Mouse (Mus musculus): ENCODE results near the gene Acbd7.

Acbd7 gene

GRCm38 (mm10) chr2:3335611-3336301 is at the start of gene Acbd7:
Gene Acbd7, plus strand, starts transcription at chr2:3336168.
- peak; percentile 77 to 78 for DNase-seq

- DNase-seq, result no peak
These were observed 49.7 kb upstream of the Acbd7 start for GRCm38 (mm10) chr2:3286243-3286642.

GRCm38 (mm10) chr2:3289581-3289980 is 46.4 kb upstream of the Acbd7 start:
- no peak for DNase-seq

DNA sequence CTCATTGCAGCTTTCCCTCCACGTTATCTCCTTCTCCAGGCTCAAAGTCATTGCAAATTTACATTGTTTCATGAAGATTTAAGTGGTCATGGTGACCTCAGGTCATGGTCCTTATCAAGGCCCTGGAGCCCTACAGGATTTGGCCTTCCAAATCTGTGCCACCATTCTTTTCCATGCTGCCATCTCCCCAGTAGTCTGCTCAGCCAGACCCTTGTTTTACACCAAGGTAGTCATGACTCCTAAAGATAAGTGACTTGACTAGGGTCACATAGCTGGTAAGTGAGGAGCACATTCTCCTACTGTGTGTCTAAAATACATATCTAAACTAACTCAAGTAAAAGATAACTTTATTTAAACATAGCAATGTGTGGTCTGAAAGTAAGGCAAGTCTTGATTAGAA is 43.8 kb upstream of the Acbd7 start:
- DNase-seq, result no peak

GRCm38 (mm10) chr2:3295826-3296225 is 40.1 kb upstream of the Acbd7 start:
- DNase-seq, result no peak

DNA sequence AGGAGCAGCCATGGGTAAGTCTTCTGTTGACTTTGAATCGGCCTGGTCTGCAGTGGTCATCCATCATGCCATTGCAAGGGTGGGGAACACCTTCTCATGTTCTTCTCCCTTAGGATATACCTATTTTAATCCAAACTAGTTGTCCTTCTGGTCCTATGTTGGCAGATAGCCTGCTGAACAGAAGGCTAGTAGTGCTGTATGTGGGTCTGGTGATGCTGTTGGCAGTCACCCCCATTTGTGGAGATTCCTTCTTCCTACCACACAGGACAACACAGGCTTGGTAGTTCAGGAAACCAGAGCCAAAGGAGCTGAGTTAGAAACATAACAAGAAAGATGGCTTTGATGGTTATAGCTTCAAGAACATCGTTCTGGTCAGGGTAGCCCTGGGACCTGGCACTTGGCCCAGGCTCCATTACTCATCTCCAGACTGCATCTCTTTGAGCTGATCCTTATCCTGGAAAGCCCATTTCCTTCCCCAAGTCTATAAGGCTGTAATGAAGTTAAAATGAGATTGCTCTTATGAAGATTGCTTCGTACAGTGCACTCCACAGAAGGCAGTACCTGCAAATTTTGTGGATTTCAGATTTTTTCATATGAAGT is 30.4 kb upstream of the Acbd7 start:
- DNase-seq, result peak; percentile 43 to 72

DNA sequence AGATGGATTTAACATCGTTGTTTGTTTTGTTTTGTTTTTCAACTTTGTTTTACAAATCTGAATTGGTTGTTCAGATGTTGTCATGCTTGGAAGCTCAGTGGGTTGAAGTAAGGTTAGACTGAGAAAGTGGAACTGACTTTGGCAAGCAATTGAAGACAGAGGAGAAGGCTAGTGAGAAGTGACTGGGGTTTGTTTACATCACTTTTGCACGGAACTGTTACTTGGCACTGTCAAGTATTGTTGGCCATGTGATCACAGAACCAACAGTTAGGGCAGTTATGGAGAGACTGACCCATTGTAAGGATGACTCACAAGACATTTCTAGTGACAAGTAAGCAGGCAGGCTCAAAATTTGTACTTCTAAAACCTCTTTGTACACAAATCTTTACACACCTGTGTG is 12.8 kb upstream of the Acbd7 start:
- DNase-seq, result no peak

DNA sequence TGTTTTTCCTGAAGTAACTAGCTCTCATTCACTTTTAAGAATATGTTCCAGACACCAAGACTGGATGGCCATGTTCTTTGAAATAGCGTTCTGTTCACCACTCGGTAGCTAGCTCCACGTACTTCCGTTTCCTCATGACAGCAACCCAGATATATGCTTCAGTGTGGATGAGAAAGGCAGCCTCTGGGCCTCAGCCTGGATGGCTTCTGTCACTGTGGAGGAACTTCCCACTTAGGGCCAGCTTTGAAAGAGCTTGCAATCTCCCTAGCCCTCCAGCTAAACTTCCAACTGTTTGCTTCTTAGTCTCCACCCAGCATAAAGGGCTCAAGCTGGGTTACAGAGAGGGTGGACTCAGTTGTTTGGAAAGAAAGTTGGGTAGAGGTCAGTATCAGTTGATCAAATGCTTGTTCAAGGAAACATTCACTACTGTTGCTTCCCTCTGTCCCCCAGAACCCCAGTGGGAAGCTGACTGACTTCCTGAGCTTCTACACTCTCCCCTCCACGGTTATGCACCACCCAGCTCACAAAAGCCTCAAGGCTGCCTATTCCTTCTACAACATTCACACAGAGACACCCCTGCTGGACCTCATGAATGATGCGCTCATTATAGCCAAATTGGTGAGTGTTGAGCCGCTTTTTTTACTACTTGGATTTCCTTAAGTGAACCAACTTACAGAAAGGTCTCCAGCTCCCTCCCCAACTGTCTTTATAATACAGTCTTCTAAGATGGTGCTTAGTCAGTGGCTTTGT is 11.4 kb upstream of the Acbd7 start:
- DNase-seq, result no peak

- DNase-seq, result no peak
These were observed 9.4 kb upstream of the Acbd7 start for GRCm38 (mm10) chr2:3326547-3326946.

GRCm38 (mm10) chr2:3327351-3327750 is 8.6 kb upstream of the Acbd7 start:
- peak; percentile 64 to 82 for DNase-seq

DNA sequence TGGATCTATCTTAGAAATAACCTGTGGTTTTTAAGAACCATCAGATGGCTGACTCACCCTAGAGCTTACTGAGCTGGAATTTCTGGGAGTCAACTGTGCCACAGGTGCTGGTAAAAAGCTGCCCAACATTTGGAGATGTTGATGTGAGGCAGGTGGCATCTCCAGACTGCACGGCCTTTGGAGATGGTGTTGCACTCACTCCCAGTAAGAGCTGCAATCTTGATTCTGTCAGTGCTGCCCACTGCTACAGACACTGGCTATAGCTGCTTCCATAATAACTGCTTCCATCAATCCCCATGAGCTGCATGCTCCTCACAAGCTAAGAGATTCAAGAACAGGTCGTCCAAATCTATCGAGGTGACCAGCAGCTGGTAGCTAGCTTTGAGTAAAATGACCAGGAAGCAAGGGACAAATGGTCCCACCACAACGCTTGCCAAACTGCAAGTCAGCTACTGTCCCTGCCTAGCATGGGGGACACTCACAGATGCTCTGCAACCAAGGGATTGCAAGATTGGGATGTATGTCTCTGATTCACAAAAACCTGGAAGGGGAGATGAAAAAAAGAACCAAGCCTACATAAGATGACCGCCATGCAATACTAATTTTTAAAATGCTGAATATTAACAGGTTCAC is 4.8 kb upstream of the Acbd7 start:
- DNase-seq, result no peak

DNA sequence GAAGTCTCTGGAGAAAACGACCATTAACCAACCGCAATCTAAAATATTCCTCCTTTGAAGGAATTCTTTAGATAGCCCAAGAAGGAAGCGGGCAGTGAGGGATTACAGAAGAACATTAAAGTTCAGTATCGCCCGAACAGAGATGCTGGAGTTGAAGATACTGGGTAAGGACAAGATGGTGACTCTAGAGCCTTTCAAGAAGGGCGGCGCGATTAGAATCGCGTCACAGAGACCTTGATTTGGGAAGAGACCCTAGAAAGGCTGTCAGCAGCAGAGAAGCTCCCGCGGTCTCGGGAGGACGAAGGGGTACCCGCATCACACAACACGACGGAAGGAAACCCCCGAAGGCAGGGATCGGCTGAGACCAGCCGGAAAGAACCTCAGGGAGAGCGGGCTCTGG is 3.9 kb upstream of the Acbd7 start:
- DNase-seq, result no peak

DNA sequence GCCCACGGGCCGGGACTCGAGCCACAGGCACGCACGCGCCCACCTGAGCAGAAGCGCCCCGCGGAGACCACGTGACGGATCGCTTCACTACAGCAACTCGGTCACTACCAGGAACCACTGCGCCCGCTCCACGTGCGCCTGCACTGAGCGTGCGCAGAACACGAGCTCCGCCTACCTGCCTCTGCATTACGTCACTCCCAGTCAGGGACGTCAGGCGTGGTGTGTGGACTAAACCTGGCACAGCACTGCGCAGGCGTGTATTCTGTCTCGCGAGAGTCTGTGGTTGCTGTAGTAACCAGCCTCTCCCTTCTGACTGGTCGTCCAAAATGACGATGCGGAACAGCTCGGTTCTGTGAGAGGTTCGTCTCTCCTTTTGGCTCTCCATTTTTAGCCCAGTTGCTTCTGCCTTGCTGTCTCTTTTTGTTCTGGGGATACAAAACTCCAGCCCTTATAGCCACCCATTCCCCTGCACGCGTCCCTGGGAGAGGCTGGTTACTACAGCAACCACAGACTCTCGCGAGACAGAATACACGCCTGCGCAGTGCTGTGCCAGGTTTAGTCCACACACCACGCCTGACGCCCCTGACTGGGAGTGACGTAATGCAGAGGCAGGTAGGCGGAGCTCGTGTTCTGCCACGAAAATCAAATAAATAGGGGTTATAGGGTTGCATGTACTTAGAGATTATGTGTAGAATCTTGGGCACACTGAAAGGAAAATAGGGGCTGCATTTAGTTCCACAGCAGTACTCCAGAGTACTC is 3.3 kb upstream of the Acbd7 start, which contains the start of gene Rpp38:
TSS of gene Rpp38 (minus strand) at position 160 of the 759 bp plus-strand sequence.
- peak; percentile 98 to 99 for DNase-seq

DNA sequence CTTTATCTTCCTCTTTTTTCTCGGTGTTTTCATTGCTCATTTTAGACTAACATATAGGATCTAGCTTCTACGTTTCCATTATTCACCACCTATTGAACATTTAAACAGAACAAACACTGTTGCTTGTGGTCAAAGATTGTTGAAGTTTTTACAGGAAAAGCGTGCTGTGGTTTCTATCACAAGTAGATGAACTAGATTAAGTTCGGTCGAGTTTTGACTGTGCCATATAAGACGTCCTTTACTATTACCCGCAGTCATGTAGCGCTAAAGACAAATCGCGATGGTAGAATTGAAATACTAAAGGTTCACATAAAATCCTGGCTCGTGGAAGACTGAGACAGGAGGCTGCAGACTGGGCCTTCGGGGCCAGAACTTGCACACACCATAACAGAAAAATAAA is 2.2 kb upstream of the Acbd7 start:
- DNase-seq, result no peak

DNA sequence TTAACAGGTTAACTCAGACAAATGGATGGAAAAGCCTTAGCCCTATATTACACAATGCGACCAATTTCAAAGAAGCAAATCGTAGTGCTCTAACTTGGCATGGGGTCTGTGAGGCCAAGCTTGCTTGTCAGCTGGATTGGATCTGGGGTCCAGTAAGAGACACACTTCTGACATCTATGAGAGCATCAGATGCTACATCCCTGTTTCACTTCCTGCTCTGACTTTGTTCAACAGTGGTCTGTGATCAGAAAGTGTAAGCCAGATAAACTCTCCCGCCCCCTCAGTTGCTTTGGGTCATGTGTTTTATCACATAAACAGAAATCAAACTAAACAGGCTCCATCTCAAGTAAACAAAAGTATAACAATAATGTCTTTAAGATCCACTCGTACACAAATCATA is 12.5 kb downstream of the Acbd7 start:
- DNase-seq, result no peak

GRCm38 (mm10) chr2:3348919-3349318 is 13.0 kb downstream of the Acbd7 start:
- DNase-seq, result peak; percentile 13 to 14

DNA sequence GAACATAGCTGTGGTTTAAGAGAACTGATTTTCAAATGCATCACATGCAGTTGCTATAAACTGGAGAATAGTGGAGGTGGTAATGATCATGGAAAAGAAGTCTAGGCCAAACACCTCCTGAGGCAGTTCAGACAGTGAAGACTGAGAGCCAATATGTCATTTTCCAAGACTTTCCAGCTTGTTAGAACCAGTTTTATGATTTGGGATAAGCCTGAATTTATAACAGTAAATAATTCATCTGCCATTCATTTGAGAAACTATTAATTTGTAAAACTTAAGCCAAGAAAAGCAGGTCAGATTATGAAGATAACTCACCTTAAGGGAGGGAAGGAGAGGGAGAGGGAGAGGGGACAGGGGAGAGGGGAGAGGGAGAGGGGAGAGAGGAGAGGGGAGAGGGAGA is 17.2 kb downstream of the Acbd7 start:
- no peak for DNase-seq

GRCm38 (mm10) chr2:3355793-3356192 is 19.8 kb downstream of the Acbd7 start:
- no peak for DNase-seq

- no peak for DNase-seq
These were observed 20.3 kb downstream of the Acbd7 start for GRCm38 (mm10) chr2:3356311-3356710.

- DNase-seq, result no peak
These were observed 21.9 kb downstream of the Acbd7 start for GRCm38 (mm10) chr2:3357887-3358286.

GRCm38 (mm10) chr2:3361067-3361466 is 25.1 kb downstream of the Acbd7 start:
- no peak for DNase-seq

- DNase-seq, result no peak
These were observed 29.2 kb downstream of the Acbd7 start for GRCm38 (mm10) chr2:3365127-3365526.
